Mouse (Mus musculus) brain, embryonic 14.5 days (tissue): ENCODE data around the gene Tsc2.

Source experiments
- CTCF ChIP-seq: fragments of 200-500 bp; IDR thresholded peaks from 2 replicates; pipeline ENCODE4 v1.5.1; 2012; ENCODE audit warnings: inconsistent platforms, mild to moderate bottlenecking, moderate library complexity, borderline replicate concordance; ENCODE audit not compliant: insufficient read depth, insufficient read length; ENCODE audit errors: extremely low read depth
- POLR2A ChIP-seq: fragments of 200-500 bp; IDR thresholded peaks from 2 replicates; pipeline ENCODE4 v1.6.1; 2012; ENCODE audit warnings: mild to moderate bottlenecking, inconsistent platforms, borderline replicate concordance; ENCODE audit not compliant: poor library complexity, insufficient read depth, insufficient read length, severe bottlenecking; ENCODE audit errors: extremely low read depth

GRCm38 (mm10) chr17:24565792-24566191 is 66.6 kb downstream of the Tsc2 start:
- no peak for TF ChIP-seq POLR2A
- no peak for TF ChIP-seq CTCF
